Mouse (Mus musculus) midbrain, embryonic 16.5 days (tissue): ENCODE measurements around the gene Npas2. TPM values are rescaled to one million over a fixed set of nuclear protein-coding genes. Genes with fewer than 3 reads are reported as not detected.
A peak's percentile ranks its signal among the peaks of the same experiment; 100 is the strongest.

Experiments
- ATAC-seq: fragments of 200-750 bp; cut with Nextera tagmentation; 2 replicates; pipeline ENCODE4 v1.8.0; 2017; ENCODE audit warnings: moderate TSS enrichment
- H3K27ac ChIP-seq: fragments of 300-500 bp; sonication (generic); 2 replicates; pipeline ENCODE4 v1.5.1; 2014; ENCODE audit warnings: mild to moderate bottlenecking, low read length, mixed read lengths
- H3K27me3 ChIP-seq: fragments of 300-500 bp; sonication (generic); 2 replicates; pipeline ENCODE4 v1.6.1; 2014; ENCODE audit warnings: low read depth, low read length, mixed read lengths; ENCODE audit not compliant: control insufficient read depth, insufficient read depth
- H3K36me3 ChIP-seq: fragments of 300-500 bp; sonication (generic); 2 replicates; pipeline ENCODE4 v1.6.1; 2014; ENCODE audit warnings: mild to moderate bottlenecking, low read length, moderate library complexity, mixed read lengths; ENCODE audit not compliant: control insufficient read depth, insufficient read depth
- H3K4me1 ChIP-seq: fragments of 300-500 bp; sonication (generic); 2 replicates; pipeline ENCODE4 v1.6.1; 2014; ENCODE audit warnings: mild to moderate bottlenecking, low read length, mixed read lengths; ENCODE audit not compliant: control insufficient read depth, insufficient read depth
- H3K4me2 ChIP-seq: fragments of 300-500 bp; sonication (generic); 2 replicates; pipeline ENCODE4 v1.6.1; 2014; ENCODE audit warnings: mild to moderate bottlenecking, low read length, mixed read lengths
- H3K4me3 ChIP-seq: fragments of 300-500 bp; sonication (generic); 2 replicates; pipeline ENCODE4 v1.5.1; 2014; ENCODE audit warnings: low read depth, mild to moderate bottlenecking, low read length, moderate library complexity, mixed read lengths
- H3K9ac ChIP-seq: fragments of 300-500 bp; sonication (generic); 2 replicates; pipeline ENCODE4 v1.6.1; 2014; ENCODE audit warnings: low read depth, low read length, mixed read lengths
- H3K9me3 ChIP-seq: fragments of 300-500 bp; sonication (generic); replicated peaks from 2 replicates; pipeline ENCODE4 v1.6.1; 2014; ENCODE audit warnings: mild to moderate bottlenecking, low read length, mixed read lengths; ENCODE audit not compliant: control insufficient read depth, poor library complexity, severe bottlenecking
- WGBS: fragments of 180-500 bp; shearing (Covaris S2); extraction: QIAGEN DNeasy Blood & Tissue Kit; methylation state at CpG from one replicate; pipeline ENCODE4 v1.1.7; 2014; 5-methylcytosine and 5-hydroxymethylcytosine counted together
- polyA plus RNA-seq: library from polyadenylated mRNA; unstranded; fragments of >200 nt; fragmentation: Nextera tagmentation; extraction: Ambion mirVana; gene quantifications from 2 replicates; pipeline ENCODE4 v1.2.1, GENCODE M21; 2015

Npas2 gene
- polyA plus RNA-seq, 1 experiment from 2014 or later: 0.54 TPM

DNA sequence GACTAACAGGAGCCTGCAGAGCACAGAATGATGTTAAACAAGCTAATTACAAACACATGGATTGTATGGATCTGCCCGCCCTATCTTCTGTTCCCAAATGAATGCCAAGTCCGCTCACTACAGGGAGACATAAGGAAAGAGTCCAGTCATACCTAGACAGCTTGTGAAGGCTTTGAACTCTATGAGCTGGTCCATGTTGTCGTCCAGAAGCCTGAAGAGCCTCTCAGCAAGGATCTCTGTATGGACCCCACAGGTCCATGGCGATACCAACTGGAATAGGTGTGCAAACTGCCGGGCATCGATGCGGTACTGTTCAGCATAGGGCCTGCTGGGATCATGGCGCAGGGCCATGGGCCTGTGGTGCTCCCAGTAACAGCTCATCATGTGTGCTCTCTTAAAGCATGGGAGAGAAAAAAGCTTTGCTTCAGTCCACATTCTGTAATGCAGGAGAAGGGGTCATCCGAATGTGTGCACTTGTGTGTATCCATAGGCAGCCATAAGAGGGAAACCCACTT, 183.3 kb downstream of the Npas2 start:
- Histone ChIP-seq H3K9me3 (no peaks in the 10 kb centered on the region), H3K4me2 (no peak overlapping the region), H3K36me3 (peaks cover 12% of the 10 kb centered on the region; the same call in 1 of the 2 replicates), H3K27ac (no peak overlapping the region), H3K4me3 (no peak overlapping the region), H3K27me3 (no peaks in the 10 kb centered on the region), H3K4me1 (no peaks in the 10 kb centered on the region), H3K9ac (no peak overlapping the region)
- ATAC-seq: no peak
- WGBS: 92% methylated on average over 9 of the region's 9 CpGs

DNA sequence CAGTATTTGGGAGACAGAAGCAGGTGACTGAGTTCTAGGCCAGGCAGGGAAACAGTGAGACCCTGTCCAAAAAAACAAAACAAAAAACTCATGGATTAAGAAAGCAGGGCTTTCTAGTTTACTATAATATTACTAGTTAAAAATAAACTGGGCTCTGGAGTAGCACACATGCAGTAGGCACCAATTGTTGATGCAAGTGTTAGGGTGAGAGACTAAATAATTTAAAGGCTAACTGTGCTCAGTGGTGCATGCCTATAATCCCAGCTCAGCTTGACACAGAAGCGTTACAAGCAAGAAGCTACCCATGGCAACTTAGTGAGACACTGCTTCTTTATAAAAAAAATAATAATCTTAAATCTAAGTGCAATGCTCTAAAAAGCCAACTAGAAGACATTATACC, 185.0 kb downstream of the Npas2 start:
- WGBS: 41% methylated on average over 1 of the region's 1 CpGs

DNA sequence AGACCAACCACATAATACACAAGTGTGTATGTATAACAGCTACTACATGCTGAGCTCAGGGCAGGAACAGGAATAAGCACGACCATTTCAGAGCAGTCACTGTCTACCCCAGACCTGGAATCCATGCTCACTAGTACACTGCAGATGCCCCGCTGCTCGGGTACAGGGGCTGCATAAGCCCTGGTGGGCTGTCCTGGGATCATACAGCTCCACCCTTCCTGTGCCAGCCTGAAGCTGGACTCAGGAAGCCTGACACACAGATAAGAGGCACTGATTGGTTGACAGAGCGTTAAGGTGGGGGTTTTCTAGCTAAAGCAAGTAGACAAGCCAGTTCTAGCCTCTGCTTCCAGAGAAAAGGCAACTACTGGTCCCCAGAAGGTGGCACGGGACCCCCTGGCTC, 185.5 kb downstream of the Npas2 start:
- Histone ChIP-seq H3K9me3 (no peaks in the 10 kb centered on the region), H3K4me3 (no peak overlapping the region), H3K4me2 (no peak overlapping the region), H3K27ac (no peak overlapping the region), H3K27me3 (no peaks in the 10 kb centered on the region), H3K4me1 (no peaks in the 10 kb centered on the region), H3K9ac (no peak overlapping the region), H3K36me3 (peaks cover under 1% of the 10 kb centered on the region; the same call in 1 of the 2 replicates)
- WGBS: 75% methylated on average over 5 of the region's 5 CpGs
- no peak for ATAC-seq

More for the DNA sequence above, 185.0 kb downstream of the Npas2 start:
- H3K36me3 ChIP-seq: peaks cover 3% of the 10 kb centered on the region; the same call in 1 of the 2 replicates
- no peaks in the 10 kb centered on the region for H3K27me3 ChIP-seq
- H3K27ac ChIP-seq: no peak overlapping the region
- no peak overlapping the region for H3K4me3 ChIP-seq
- no peaks in the 10 kb centered on the region for H3K4me1 ChIP-seq
- no peaks in the 10 kb centered on the region for H3K9me3 ChIP-seq
- H3K4me2 ChIP-seq: no peak overlapping the region
- ATAC-seq: no peak
- H3K9ac ChIP-seq: no peak overlapping the region

DNA sequence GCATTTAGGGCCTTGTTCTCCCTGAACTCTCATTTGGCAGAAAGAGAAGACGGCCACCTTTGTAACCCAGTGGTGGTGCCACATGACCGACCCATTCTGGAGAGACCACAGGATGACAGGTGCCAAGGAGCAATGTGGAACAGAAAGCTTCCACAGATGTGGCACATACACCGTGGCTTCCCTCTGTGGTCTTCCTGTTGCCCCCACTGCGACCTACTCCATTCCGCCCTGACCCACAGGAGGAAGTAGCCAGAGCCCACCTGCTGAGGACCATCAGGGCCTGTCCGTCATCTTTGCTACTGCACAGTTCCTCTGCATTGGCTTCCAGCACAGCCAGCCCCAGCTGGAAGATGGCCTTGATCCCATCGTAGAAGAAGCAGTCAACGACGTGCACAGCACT, 187.5 kb downstream of the Npas2 start:
- Histone ChIP-seq H3K36me3 (no peaks in the 10 kb centered on the region; the same call in 1 of the 2 replicates), H3K4me1 (no peaks in the 10 kb centered on the region), H3K27me3 (no peaks in the 10 kb centered on the region), H3K9ac (no peak overlapping the region), H3K27ac (no peak overlapping the region), H3K9me3 (no peaks in the 10 kb centered on the region), H3K4me3 (no peak overlapping the region), H3K4me2 (no peak overlapping the region)
- ATAC-seq: no peak
- 86% methylated on average over 9 of the region's 9 CpGs for WGBS

DNA sequence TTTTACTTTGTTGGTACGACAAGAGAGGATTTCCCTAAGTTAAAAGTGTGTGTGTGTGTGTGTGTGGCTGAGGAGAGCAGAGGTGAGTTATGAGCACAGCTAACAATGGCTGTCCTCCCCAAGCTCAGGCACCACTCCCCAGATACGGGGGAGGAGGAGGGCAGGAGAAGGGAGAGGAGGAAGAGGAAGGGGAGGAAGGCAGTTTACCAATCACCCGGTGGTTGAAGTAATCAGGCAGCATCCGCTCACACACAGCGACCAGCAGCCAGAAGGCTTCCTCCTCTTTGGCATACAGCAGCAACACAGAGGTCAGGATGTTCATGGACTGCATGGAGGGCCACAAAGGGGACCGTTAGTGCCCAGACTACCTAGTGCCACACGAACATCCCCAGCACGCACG, 191.4 kb downstream of the Npas2 start:
- H3K27me3 ChIP-seq: no peaks in the 10 kb centered on the region
- no peak overlapping the region for H3K27ac ChIP-seq
- no peaks in the 10 kb centered on the region for H3K4me1 ChIP-seq
- no peak overlapping the region for H3K4me2 ChIP-seq
- H3K4me3 ChIP-seq: no peak overlapping the region
- WGBS: 88% methylated on average over 9 of the region's 9 CpGs
- no peak overlapping the region for H3K9ac ChIP-seq
- 0 out of 2 replicates have a peak, but pooled peaks cover 3% of the 10 kb centered on the region for H3K36me3 ChIP-seq
- H3K9me3 ChIP-seq: no peaks in the 10 kb centered on the region
- no peak for ATAC-seq

DNA sequence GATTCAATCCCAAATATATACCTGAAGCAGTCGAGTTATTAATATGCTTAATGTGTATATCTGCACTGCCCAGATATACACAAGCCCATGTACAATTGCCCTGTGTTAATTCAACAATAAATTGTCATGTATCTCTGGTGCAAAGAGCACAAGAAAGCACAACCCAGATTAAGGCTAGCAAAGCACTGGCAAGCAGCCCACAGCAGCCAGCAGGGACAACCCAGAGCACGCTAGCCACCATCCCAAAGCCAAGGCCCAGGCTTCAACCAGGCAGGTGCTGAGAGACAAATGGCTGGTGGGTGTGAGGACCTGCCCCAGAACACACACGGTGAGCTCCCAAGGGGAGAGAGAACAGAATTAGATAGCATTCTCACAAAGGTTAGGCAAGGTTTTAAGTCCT, 192.9 kb downstream of the Npas2 start:
- H3K9ac ChIP-seq: 0 out of 2 replicates have a peak overlapping the region, but pooled peaks have one; percentile 25
- ATAC-seq: no peak
- no peaks in the 10 kb centered on the region for H3K9me3 ChIP-seq
- no peaks in the 10 kb centered on the region for H3K4me1 ChIP-seq
- H3K27me3 ChIP-seq: no peaks in the 10 kb centered on the region
- WGBS: 81% methylated on average over 3 of the region's 3 CpGs
- no peak overlapping the region for H3K27ac ChIP-seq
- H3K36me3 ChIP-seq: 0 out of 2 replicates have a peak, but pooled peaks cover 3% of the 10 kb centered on the region
- no peak overlapping the region for H3K4me3 ChIP-seq
- H3K4me2 ChIP-seq: no peak overlapping the region

DNA sequence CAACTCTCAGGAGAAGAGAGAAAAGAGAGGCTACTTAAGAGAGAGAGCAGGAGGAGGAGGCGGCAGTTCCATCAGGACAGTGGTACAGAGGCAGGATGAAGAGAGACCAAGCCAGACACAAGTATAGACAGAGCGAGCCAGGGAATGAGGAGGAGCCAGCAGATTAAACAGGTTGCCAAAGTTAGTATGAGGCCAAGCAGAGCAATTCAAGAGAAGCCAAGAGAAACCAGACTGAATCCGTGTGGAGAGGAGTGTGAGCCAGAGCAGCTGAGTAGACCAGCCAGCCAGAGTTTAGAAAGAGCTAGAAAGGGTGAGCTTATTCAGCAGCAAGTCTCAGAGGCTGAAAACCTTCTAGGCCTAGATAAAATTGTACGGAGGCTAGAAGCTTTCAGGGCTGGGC, 194.0 kb downstream of the Npas2 start:
- WGBS: 86% methylated on average over 4 of the region's 4 CpGs
- H3K4me1 ChIP-seq: no peaks in the 10 kb centered on the region
- no peak overlapping the region; the same call in 1 of the 2 replicates for H3K27ac ChIP-seq
- ATAC-seq: no peak
- no peak overlapping the region for H3K4me3 ChIP-seq
- H3K27me3 ChIP-seq: no peaks in the 10 kb centered on the region
- H3K4me2 ChIP-seq: no peak overlapping the region
- H3K36me3 ChIP-seq: 0 out of 2 replicates have a peak, but pooled peaks cover 3% of the 10 kb centered on the region
- no peaks in the 10 kb centered on the region for H3K9me3 ChIP-seq
- no peak overlapping the region for H3K9ac ChIP-seq

DNA sequence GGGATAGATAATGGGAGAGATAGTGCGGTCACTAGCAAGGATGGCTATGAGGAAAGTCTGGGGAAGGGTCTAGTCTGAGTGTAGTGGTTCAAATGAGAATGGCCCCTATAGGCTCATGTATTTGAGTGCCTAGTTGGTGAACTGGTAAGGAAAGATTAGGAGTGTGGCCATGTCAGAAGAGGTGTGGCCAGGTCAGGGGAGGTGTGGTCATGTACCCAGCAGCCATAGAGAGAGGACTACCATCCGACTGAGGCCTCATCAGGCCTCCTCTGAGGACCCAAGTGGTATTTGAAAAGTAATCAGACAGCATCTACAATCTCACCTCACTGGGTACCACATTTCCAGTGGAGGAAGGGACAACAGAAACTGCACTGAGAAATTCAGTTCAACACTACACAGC, 194.6 kb downstream of the Npas2 start:
- ATAC-seq: no peak
- no peaks in the 10 kb centered on the region for H3K9me3 ChIP-seq
- peaks cover 3% of the 10 kb centered on the region; the same call in 1 of the 2 replicates for H3K36me3 ChIP-seq
- no peaks in the 10 kb centered on the region for H3K27me3 ChIP-seq
- no peak overlapping the region for H3K4me3 ChIP-seq
- WGBS: 88% methylated on average over 2 of the region's 2 CpGs
- H3K27ac ChIP-seq: no peak overlapping the region; the same call in 1 of the 2 replicates
- no peak overlapping the region for H3K9ac ChIP-seq
- no peak overlapping the region for H3K4me2 ChIP-seq
- H3K4me1 ChIP-seq: no peaks in the 10 kb centered on the region

DNA sequence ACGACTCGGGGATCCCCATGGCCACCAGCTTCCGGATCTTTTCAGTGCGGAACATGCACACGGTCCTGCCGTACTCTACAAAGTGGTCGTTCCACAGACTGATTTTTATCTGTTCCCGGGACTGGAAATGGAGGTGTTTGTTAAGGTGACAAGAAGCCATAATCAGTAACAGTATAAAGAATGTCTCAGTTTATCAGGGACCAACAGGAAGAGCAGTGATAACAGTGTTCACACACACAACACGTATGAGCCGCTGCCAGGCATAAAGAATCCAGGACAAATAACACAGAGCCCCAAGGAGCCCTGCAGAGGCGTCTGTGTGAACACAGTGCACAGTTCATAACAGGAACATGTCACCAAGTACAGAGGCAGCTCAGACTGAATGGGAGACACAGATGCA, 195.8 kb downstream of the Npas2 start:
- Histone ChIP-seq H3K4me3 (no peak overlapping the region), H3K9ac (no peak overlapping the region), H3K4me2 (no peak overlapping the region), H3K27ac (no peak overlapping the region), H3K27me3 (no peaks in the 10 kb centered on the region), H3K9me3 (no peaks in the 10 kb centered on the region), H3K36me3 (peaks cover 3% of the 10 kb centered on the region; the same call in 1 of the 2 replicates), H3K4me1 (no peaks in the 10 kb centered on the region)
- no peak for ATAC-seq
- 94% methylated on average over 11 of the region's 11 CpGs for WGBS
